Mouse (Mus musculus) lung, postnatal 25 days (tissue): Measurements from ENCODE around the gene Plekhs1.

Experiments
- DNase-seq: peaks from one replicate; pipeline ENCODE4 v3.0.0; 2022; ENCODE audit warnings: low spot score

Gene Plekhs1

DNA sequence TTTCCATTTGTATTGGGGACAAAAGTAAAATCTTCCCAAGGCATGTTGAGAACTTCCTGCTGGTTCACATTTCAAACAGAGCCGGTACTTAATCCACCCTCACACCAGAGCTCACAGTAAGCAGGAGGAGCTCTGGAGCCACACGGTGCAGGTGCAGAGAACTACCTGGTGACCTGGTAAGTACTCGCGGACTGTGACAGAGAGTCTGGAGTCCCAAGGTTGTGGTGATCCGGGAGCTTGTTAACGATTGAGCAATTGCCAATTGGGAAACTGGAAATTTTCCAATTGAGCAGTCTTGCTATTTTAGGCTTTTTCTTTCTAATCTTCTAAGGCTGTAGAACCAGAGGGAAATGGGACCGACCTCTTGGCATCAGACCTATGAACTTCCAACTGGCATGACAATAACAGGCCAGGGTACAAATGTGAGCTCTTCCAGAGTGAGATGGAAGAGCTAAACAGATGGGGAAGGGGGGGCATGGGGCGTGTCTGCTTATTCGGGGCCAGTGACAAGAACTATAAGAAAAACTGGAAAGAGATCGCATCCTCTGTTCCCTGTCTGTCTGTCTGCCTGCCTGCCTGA lies at the start of gene Plekhs1:
Gene Plekhs1 (plus strand): TSS at position 119 of the 580 bp plus-strand sequence.
- DNase-seq: peak; percentile 15

DNA sequence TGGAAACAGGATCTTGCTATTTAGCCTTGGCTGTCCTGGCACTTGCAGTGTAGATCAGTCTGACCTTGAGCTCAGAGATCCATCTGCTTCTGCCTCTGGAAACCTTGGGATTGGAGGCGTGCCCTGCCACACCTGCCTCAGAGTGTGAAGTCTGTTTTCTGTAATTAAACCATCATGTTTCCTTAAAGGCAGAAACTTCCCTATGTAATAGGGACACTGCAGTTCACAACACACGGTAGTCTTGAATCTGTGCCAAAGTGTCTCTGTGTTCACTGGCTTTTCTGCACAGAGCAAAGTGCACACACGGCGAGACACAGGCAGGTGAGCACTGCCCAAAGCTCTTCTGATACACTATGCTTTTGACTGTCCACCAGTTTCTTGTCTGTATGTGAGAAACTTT lies 43.0 kb upstream of the Plekhs1 start:
- no peak for DNase-seq

- no peak for DNase-seq
Measured at GRCm38 (mm10) chr19:56419452-56419851, 42.0 kb upstream of the Plekhs1 start.

DNA sequence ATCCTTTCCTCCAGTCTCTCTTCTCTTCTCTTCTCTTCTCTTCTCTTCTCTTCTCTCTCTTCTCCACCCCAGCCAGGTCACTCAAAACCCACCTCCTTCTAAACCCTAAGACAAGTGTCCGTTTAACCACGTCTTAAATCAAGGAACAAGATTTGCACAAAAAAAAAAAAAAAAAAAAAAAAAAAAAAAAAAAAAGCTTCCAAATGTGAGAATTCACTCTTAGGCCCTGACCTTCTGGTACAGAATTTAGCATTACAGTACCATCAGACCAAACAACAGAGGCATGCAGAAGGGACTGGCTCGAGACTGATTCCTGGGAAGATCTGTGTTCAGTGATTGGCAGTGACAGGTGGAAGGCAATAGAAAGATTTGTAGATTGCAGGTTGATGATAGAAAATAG lies 41.1 kb upstream of the Plekhs1 start:
- DNase-seq: no peak

- DNase-seq: peak; percentile 78
Measured at GRCm38 (mm10) chr19:56422476-56423338, 38.7 kb upstream of the Plekhs1 start.

GRCm38 (mm10) chr19:56423370-56423769 lies 38.1 kb upstream of the Plekhs1 start:
- no peak for DNase-seq

GRCm38 (mm10) chr19:56424606-56425395 lies 36.6 kb upstream of the Plekhs1 start:
- DNase-seq: no peak

DNA sequence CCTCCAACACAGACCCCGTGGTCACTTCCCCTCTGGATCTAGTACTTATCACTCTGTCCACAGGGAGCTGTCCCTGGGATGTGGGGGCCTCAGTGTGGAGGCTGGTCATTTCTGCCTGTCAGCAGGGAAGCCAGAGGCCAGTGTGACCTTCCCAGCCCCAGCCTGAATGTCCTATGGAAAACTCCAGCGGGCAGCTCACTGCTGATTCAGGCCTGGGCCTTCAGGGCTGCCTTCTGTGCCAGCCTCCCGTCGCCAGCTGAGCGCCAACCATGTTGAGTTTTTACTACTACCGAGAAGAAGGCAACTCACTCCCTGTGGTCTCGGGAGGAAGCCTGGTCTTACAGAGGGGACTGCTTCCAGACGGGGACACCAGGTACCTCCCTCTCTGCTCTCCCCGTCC lies 35.9 kb upstream of the Plekhs1 start:
- DNase-seq: no peak

DNA sequence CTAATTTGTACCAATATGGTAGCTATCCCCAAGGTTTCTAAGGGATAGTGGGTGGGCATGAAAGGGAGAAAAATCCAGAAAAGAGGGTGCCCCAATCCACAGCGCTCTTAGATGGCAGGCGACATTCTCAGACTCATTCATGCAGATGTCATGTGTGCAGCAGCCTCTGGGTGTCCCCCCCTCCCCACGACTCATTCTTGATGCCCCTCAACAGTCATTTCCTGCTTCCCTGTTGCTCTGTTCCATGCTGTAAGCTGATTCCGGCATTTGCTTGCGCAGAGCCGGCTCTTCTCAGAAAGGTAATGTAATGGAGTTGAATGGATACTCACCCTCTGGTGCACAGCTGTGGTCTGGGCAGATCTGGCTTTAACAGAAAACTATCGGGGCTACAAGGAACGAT lies 31.1 kb upstream of the Plekhs1 start:
- DNase-seq: no peak

GRCm38 (mm10) chr19:56432706-56433105 lies 28.7 kb upstream of the Plekhs1 start:
- no peak for DNase-seq

- no peak for DNase-seq
Measured at GRCm38 (mm10) chr19:56433581-56433980, 27.9 kb upstream of the Plekhs1 start.

DNA sequence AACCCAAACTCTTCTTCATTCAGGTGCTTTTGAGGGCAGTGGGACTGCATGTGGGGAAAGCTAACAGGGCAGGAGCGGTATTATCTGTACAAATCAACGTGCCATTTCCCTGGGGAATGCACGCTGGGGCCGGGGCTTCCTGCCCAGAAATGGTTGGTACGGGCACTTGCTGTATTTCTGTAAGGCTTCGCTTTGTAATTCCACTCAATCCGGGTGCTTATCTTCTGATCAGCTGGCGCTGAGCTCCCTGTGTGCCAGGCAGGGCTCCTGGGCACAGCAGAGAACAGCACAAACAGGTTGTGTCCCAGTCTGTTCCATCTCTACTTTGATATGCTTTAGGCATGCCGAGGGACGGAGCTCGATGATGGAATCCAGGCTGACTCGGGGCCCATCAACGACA lies 25.1 kb upstream of the Plekhs1 start:
- no peak for DNase-seq

- peak; percentile 23 for DNase-seq
Measured at GRCm38 (mm10) chr19:56438357-56439071, 22.9 kb upstream of the Plekhs1 start.

GRCm38 (mm10) chr19:56439072-56439434 lies 22.4 kb upstream of the Plekhs1 start:
- DNase-seq: no peak

- DNase-seq: peak; percentile 12
Measured at GRCm38 (mm10) chr19:56443445-56443844, 18.0 kb upstream of the Plekhs1 start.

GRCm38 (mm10) chr19:56448784-56449183 lies 12.7 kb upstream of the Plekhs1 start:
- no peak for DNase-seq

DNA sequence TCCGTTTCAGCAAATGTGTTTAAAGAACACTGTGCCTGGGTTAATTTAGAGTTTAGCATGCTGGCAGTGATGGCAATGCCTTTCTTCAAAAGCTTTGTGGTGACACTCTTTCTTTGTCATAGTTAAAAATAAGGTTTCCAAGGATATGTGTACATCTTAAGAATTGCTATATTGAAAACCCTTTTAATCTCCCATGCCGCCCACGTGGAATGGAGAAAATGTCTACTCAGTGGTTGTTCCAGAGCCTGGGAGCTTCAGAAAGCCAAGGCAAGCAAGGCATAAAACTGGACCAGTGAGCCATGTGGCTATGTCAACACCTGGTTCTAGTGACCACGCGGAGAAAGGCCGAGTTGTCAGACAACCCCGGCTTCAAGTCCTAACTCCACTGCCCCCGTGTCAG lies 11.9 kb upstream of the Plekhs1 start:
- no peak for DNase-seq

DNA sequence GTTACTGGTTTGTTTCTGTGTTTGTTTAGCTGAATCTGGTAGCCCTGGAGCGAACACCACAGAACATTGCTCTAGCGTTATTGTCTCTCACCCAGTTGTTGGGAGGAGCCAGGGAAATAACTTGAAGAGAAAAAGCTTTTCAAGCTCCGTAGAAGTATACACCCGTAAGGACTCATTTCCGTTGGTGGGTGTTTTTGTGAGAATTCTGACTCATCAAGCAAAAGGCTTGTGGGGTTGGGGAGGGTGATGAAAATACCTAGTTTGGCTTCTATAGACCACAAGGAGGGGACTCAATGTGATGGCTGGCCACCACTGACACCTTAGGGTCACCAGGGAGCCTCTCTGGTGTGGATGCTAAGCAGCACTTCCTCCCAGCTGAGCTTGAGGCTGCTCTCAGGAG lies 10.5 kb upstream of the Plekhs1 start:
- DNase-seq: no peak

- peak; percentile 6 for DNase-seq
Measured at GRCm38 (mm10) chr19:56451867-56452266, 9.6 kb upstream of the Plekhs1 start.

- no peak for DNase-seq
Measured at GRCm38 (mm10) chr19:56452421-56452820, 9.0 kb upstream of the Plekhs1 start.

DNA sequence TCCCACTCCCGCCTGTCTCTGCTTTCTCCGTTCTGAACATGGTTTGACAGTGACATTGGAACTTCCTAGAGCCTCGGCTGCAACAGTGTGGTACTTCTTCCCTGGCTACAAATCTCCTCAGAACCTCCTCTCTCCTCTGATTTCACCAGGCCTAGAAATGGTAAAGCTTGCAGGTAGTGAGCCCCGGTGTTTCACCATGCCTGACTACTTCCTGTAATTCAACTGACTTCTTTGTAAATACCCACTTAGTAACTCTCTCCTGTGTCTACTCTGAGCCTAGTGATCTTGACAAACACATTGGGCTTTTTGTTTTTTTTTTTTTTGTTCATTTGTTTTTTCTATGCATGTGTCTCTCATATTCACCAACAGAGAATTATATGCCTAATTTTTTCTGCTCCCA lies 6.6 kb upstream of the Plekhs1 start:
- DNase-seq: no peak

GRCm38 (mm10) chr19:56455369-56455768 lies 6.1 kb upstream of the Plekhs1 start:
- DNase-seq: no peak
